Mouse (Mus musculus) cortical plate, adult 2 months (tissue): ENCODE data around the gene Trim8. TPM values are rescaled to one million over a fixed set of nuclear protein-coding genes. Genes with fewer than 3 reads are reported as not detected.

Experiments used
- H3K27ac ChIP-seq: fragments of 200-500 bp; 2 replicates; pipeline ENCODE4 v1.5.1; 2012; ENCODE audit warnings: low read length, control low read depth, inconsistent platforms; ENCODE audit not compliant: insufficient read depth
- H3K4me1 ChIP-seq: fragments of 200-500 bp; 2 replicates; pipeline ENCODE4 v1.6.1; 2011; ENCODE audit warnings: low read length; ENCODE audit not compliant: control insufficient read depth, insufficient read depth
- H3K4me3 ChIP-seq: fragments of 200-500 bp; 2 replicates; pipeline ENCODE4 v1.5.1; 2011; ENCODE audit warnings: mild to moderate bottlenecking, low read length, control low read depth; ENCODE audit not compliant: insufficient read depth
- CTCF ChIP-seq: fragments of 200-500 bp; IDR thresholded peaks from 2 replicates; pipeline ENCODE4 v1.5.1; 2011; ENCODE audit warnings: mild to moderate bottlenecking, control low read depth, low read length; ENCODE audit not compliant: insufficient read depth; ENCODE audit errors: extremely low read depth
- POLR2A ChIP-seq: fragments of 200-500 bp; IDR thresholded peaks from 2 replicates; pipeline ENCODE4 v1.6.1; 2011; ENCODE audit warnings: mild to moderate bottlenecking, low read length, control low read depth; ENCODE audit not compliant: insufficient read depth; ENCODE audit errors: extremely low read depth
- polyA plus RNA-seq: library from polyadenylated mRNA; depleted of rRNA; stranded (reverse); fragments of >200 nt; gene quantifications from 2 replicates; pipeline ENCODE4 v1.2.3, GENCODE M21; 2012

Trim8 gene
- polyA plus RNA-seq, 1 experiment: 47.1 TPM

DNA sequence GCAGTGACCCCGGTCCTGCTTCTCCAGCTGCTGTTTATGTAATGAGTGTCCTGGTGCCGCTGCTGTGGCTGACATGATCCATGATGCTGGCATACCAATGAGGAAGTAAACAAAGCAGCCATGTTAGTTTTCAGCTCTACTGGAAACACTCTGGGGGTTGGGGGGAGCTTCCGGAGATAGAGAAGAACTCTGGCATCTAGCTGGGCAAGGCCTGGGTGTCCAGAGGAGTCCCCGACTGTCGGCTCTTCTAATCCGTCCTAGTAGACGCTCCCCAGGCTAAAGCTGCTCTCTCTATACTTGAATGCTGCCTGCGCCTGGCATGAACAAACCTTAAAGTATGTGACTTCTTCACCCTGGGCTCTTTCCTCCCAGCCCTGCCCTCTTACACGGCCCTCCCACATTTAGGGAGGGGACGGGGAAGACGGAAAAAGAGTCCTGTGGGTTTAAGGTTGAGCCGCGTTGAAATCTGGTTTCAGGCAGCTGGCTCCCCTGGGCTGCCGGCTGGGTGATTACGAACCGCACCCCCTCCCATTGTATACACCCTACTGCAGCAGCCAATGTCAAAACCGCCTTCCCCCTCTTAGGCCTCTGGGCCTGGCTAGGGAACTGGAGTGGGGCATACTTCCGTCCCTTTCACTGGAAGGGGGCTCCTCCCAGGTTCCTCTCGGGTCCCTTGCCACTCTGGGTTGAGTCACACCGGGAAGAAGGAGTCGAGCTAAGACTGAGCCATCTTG, 2.0 kb downstream of the Trim8 start:
- TF ChIP-seq POLR2A (0 out of 2 replicates have a peak, but pooled peaks have one; percentile 15), CTCF (no peak)
- Histone ChIP-seq H3K4me3 (peak overlapping the region; percentile 84), H3K4me1 (peaks cover 17% of the 10 kb centered on the region)

DNA sequence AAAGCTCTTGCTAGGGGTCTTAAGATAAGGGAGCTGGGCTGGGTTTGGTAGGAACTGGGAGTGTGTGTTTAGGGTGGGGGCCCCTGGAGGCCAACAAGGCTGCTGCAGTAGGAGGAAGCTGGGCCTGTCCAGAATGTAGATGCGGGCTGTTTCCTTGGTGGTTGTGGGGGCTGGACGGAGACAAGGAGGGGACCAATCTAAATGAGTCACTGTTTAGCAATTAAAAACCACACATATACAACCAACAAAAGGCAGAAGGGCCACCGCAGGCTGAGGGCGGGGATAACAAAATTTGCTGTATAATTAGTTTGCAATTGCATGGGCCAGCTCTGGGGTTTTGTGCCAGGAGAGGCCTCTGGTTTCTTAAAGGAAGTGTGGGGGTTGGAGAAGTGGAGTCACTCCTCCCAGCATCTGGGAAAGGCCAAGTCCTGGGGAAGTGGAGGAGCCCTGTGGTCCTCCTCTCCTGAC, 2.6 kb downstream of the Trim8 start:
- Histone ChIP-seq H3K27ac (peak overlapping the region; percentile 100), H3K4me1 (peaks cover 21% of the 10 kb centered on the region), H3K4me3 (peak overlapping the region; percentile 84)
- TF ChIP-seq CTCF: 0 out of 2 replicates have a peak, but pooled peaks have one; percentile 1
- no peak for TF ChIP-seq POLR2A

More for the DNA sequence above, 2.0 kb downstream of the Trim8 start:
- peak overlapping the region; percentile 100 for H3K27ac ChIP-seq

DNA sequence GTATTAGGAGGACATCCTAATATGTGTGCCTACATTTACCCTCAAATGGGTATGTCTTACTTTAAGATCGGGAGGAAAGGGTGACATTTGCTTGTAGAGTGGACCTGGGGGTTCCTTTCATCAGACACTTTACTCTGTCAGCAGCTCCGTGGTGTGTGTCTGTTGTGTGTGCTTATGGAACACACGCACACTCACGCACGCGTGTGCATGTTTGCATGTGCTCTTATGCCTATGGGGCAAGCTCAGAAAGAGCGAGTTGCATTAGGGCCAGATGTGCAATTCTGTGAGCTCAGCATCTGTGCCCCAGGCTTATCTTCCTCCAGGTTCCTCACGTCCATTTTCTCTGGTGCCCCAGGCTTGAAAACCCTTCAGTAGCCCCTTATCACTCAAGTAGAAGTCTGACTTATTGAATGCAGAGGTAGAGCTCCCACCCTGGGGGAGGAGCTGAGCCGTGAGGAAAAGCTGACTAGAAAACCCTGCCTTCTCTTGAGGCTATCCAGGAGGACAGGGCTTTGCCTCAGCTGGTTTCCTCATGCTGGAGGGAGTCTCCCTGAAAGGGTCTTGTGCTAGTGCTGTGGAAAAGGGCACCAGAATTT, 3.4 kb downstream of the Trim8 start:
- H3K27ac ChIP-seq: no peak overlapping the region
- peak overlapping the region; percentile 84 for H3K4me3 ChIP-seq
- TF ChIP-seq CTCF (no peak), POLR2A (no peak)
- peaks cover 21% of the 10 kb centered on the region for H3K4me1 ChIP-seq

- H3K4me3 ChIP-seq: peak overlapping the region; percentile 84; the same call in 1 of the 2 replicates
- peaks cover 21% of the 10 kb centered on the region for H3K4me1 ChIP-seq
- no peak overlapping the region for H3K27ac ChIP-seq
- TF ChIP-seq CTCF (no peak), POLR2A (no peak)
Observed at GRCm38 (mm10) chr19:46505646-46506371, 4.3 kb downstream of the Trim8 start.

DNA sequence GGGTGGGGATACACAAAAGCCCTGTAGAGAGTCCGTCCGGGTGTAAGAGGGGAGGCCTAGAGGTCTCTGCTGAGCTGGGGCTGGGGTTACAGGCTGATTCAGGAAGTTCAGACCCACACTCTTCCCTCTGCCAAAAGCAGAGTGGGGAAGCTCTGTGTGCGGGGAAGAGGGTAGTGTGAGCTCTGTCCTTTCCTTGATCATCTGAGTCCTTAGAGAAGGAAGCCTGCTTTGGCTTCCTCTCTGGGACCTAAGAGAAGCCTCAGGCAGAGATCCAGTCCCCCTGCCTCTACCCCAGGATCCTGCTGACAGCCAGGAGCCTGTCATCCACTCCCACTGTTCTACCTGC, 4.8 kb downstream of the Trim8 start:
- peaks cover 21% of the 10 kb centered on the region for H3K4me1 ChIP-seq
- peak overlapping the region; percentile 5; the same call in 1 of the 2 replicates for H3K4me3 ChIP-seq
- H3K27ac ChIP-seq: no peak overlapping the region
- TF ChIP-seq POLR2A (no peak), CTCF (no peak)

- H3K4me1 ChIP-seq: peaks cover 21% of the 10 kb centered on the region
- peak overlapping the region; percentile 39; the same call in 1 of the 2 replicates for H3K27ac ChIP-seq
- no peak overlapping the region for H3K4me3 ChIP-seq
- no peak for TF ChIP-seq CTCF
- no peak for TF ChIP-seq POLR2A
Observed at GRCm38 (mm10) chr19:46507181-46507581, 5.7 kb downstream of the Trim8 start.

GRCm38 (mm10) chr19:46507806-46508205, 6.3 kb downstream of the Trim8 start:
- no peak for TF ChIP-seq CTCF
- no peak for TF ChIP-seq POLR2A
- Histone ChIP-seq H3K4me1 (peaks cover 21% of the 10 kb centered on the region), H3K4me3 (no peak overlapping the region), H3K27ac (no peak overlapping the region; the same call in 1 of the 2 replicates)

DNA sequence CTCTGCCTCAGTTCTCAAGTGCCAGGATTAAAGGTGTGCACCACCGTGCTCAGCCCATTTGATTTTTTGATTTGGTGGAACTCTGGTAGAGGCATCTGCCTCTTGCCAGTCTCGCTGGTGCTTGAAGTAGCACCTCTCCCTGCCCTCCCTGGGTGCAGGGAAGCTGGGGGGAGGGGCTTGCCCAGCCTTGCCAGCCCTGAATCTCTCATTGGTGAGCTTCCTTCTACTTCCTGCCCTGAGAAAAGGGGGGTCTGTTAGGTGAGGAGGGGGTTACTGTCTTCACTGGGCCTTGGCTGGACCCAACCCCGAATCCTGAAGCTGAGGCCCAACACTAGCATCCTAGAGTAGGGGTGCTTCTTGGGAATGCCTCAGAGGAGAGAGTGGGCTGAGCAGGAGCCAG, 7.2 kb downstream of the Trim8 start:
- H3K4me3 ChIP-seq: no peak overlapping the region
- H3K27ac ChIP-seq: 0 out of 2 replicates have a peak overlapping the region, but pooled peaks have one; percentile 8
- peaks cover 21% of the 10 kb centered on the region for H3K4me1 ChIP-seq
- TF ChIP-seq CTCF: no peak
- TF ChIP-seq POLR2A: no peak

DNA sequence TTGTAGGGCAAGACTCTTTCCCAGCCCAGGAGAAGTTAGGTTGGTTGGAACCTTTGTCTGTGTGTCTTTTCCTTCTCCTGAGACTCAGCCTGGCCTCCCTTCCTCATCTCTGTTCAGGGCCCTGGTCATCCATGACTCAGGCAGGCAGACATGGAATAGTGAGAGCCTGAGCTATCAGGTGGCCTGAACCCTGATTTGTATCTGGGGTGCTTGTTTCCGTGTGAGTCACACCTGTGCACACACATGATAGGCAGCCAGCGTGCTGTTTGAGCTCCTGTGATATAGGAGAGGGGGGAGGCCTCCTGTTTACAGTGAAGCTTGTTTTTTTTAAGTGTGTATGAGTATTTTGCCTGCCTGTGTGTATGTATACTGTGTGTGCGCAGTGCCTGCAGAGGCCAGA, 7.7 kb downstream of the Trim8 start:
- Histone ChIP-seq H3K27ac (no peak overlapping the region), H3K4me3 (no peak overlapping the region), H3K4me1 (peaks cover 21% of the 10 kb centered on the region)
- TF ChIP-seq POLR2A: no peak
- no peak for TF ChIP-seq CTCF

GRCm38 (mm10) chr19:46509736-46510135, 8.2 kb downstream of the Trim8 start:
- H3K27ac ChIP-seq: no peak overlapping the region
- TF ChIP-seq POLR2A (no peak), CTCF (no peak)
- no peak overlapping the region for H3K4me3 ChIP-seq
- H3K4me1 ChIP-seq: peaks cover 21% of the 10 kb centered on the region
